Mouse (Mus musculus): Measurements from ENCODE around the gene Defb10. TPM values are rescaled to one million over a fixed set of nuclear protein-coding genes. Genes with fewer than 3 reads are reported as not detected.
"Not testable (repeated sequence)": the region's sequence is repeated elsewhere in the genome, so short reads cannot be mapped to it uniquely, and the experiment has no call there.

The Defb10 gene
- not detected in 3 replicates for total RNA-seq (2017)

GRCm38 (mm10) chr8:21858586-21858985, at the start of gene Defb10:
Defb10 (plus strand) TSS chr8:21858901.
- not testable (repeated sequence) for ATAC-seq (replicated peaks; ENCODE audit: insufficient number of reproducible peaks, low FRiP score, low TSS enrichment, poor library complexity, severe bottlenecking)

GRCm38 (mm10) chr8:21885321-21885720, 26.6 kb downstream of the Defb10 start, which contains the start of gene Defb9:
Defb9 (minus strand) TSS chr8:21885421.
- ATAC-seq (replicated peaks; ENCODE audit: insufficient number of reproducible peaks, low FRiP score, low TSS enrichment, poor library complexity, severe bottlenecking): not testable (repeated sequence)

- ATAC-seq (replicated peaks; ENCODE audit: insufficient number of reproducible peaks, low FRiP score, low TSS enrichment, poor library complexity, severe bottlenecking): not testable (repeated sequence)
Observed at GRCm38 (mm10) chr8:21906290-21906689, 47.6 kb downstream of the Defb10 start, which contains the start of gene Defb11. Defb11 (minus strand) TSS chr8:21906412.

Other genes starting within 250 kb of the Defb10 start
- gene Defa26, start 240.7 kb upstream of the Defb10 start, total RNA-seq (2017): not detected in 3 replicates
- gene Defa17, start 203.1 kb upstream of the Defb10 start, total RNA-seq (2017): not detected in 3 replicates
- not detected in 3 replicates for gene Defa34, start 193.1 kb upstream of the Defb10 start, total RNA-seq (2017)
- gene AY761184, start 155.3 kb upstream of the Defb10 start, total RNA-seq (2017): not detected in 3 replicates
- not detected in 3 replicates for gene Defa24, start 124.4 kb upstream of the Defb10 start, total RNA-seq (2017)
- not detected in 3 replicates for gene Defb50, start 35.4 kb upstream of the Defb10 start, total RNA-seq (2017)
- gene Defb2, start 19.0 kb upstream of the Defb10 start, total RNA-seq (2017): not detected in 3 replicates
- gene Defb9, start 26.5 kb downstream of the Defb10 start, total RNA-seq (2017): not detected in 3 replicates
- gene Defb11, start 47.5 kb downstream of the Defb10 start, total RNA-seq (2017): not detected in 3 replicates
- gene Defb15, start 73.8 kb downstream of the Defb10 start, total RNA-seq (2017): not detected in 3 replicates
- gene Defb35, start 79.5 kb downstream of the Defb10 start, total RNA-seq (2017): not detected in 3 replicates
- gene Defb13, start 87.9 kb downstream of the Defb10 start, total RNA-seq (2017): not detected in 3 replicates
- not detected in 3 replicates for gene Fam90a1a, start 99.8 kb downstream of the Defb10 start, total RNA-seq (2017)
- not detected in 3 replicates for gene Ccdc70, start 110.9 kb downstream of the Defb10 start, total RNA-seq (2017)
- gene Atp7b, start 201.4 kb downstream of the Defb10 start, total RNA-seq (2017): not detected in 3 replicates
- gene Alg11, start 201.8 kb downstream of the Defb10 start, total RNA-seq (2017): 11.0 to 16.5 TPM (median 11.2 TPM) in 3 replicates